Mouse (Mus musculus): ENCODE measurements around the gene Gpx2.

- no peak for TF ChIP-seq CTCF (IDR thresholded peaks at IDR 0.05; ENCODE audit: insufficient read depth, low read depth, low read length)
- TF ChIP-seq POLR2A (IDR thresholded peaks at IDR 0.05; ENCODE audit: insufficient read depth, low read depth, low read length), result no peak
Observed at GRCm38 (mm10) chr12:76805056-76805811, 9.9 kb upstream of the Gpx2 start.

Data from olfactory bulb, adult 2 months (tissue).